Mouse (Mus musculus): ENCODE measurements at regions not wholly inside any gene's neighbourhood (a gene's known extent, or its start where the extent isn't known, plus 50 kb on each side); places are given as distances from the start of the nearest gene placed in this dataset.

GRCm38 (mm10) chr5:119214937-119215336 is 455.5 kb upstream of the Tbx3 start:
- DNase-seq (ENCODE audit: low read depth, low spot score), result peak; percentile 4

- DNase-seq (ENCODE audit: low read depth, low spot score), result no peak
Measured at GRCm38 (mm10) chr5:119215364-119215763, 455.1 kb upstream of the Tbx3 start.

- DNase-seq (ENCODE audit: low read depth, low spot score), result no peak
Measured at GRCm38 (mm10) chr5:119216146-119216545, 454.3 kb upstream of the Tbx3 start.

GRCm38 (mm10) chr5:119217077-119217476 is 453.4 kb upstream of the Tbx3 start:
- DNase-seq (ENCODE audit: low read depth, low spot score), result no peak

GRCm38 (mm10) chr5:119228691-119229090 is 441.8 kb upstream of the Tbx3 start:
- no peak for DNase-seq (ENCODE audit: low read depth, low spot score)

GRCm38 (mm10) chr5:119232941-119233340 is 437.5 kb upstream of the Tbx3 start:
- no peak for DNase-seq (ENCODE audit: low read depth, low spot score)

- DNase-seq (ENCODE audit: low read depth, low spot score), result no peak
Measured at GRCm38 (mm10) chr5:119235884-119236283, 434.6 kb upstream of the Tbx3 start.

GRCm38 (mm10) chr5:119246824-119247223 is 423.6 kb upstream of the Tbx3 start:
- DNase-seq (ENCODE audit: low read depth, low spot score), result no peak

GRCm38 (mm10) chr5:119248626-119249025 is 421.8 kb upstream of the Tbx3 start:
- no peak for DNase-seq (ENCODE audit: low read depth, low spot score)

GRCm38 (mm10) chr5:119249124-119249718 is 421.2 kb upstream of the Tbx3 start:
- DNase-seq (ENCODE audit: low read depth, low spot score), result no peak

- DNase-seq (ENCODE audit: low read depth, low spot score), result no peak
Measured at GRCm38 (mm10) chr5:119251311-119252047, 419.0 kb upstream of the Tbx3 start.

GRCm38 (mm10) chr5:119257374-119258120 is 412.9 kb upstream of the Tbx3 start:
- no peak for DNase-seq (ENCODE audit: low read depth, low spot score)

GRCm38 (mm10) chr5:119258831-119259230 is 411.6 kb upstream of the Tbx3 start:
- DNase-seq (ENCODE audit: low read depth, low spot score), result no peak

GRCm38 (mm10) chr5:119265149-119265890 is 405.1 kb upstream of the Tbx3 start:
- no peak for DNase-seq (ENCODE audit: low read depth, low spot score)

GRCm38 (mm10) chr5:119271234-119271852 is 399.1 kb upstream of the Tbx3 start:
- DNase-seq (ENCODE audit: low read depth, low spot score), result no peak

- no peak for DNase-seq (ENCODE audit: low read depth, low spot score)
Measured at GRCm38 (mm10) chr5:119273203-119273602, 397.3 kb upstream of the Tbx3 start.

GRCm38 (mm10) chr5:119273615-119274014 is 396.9 kb upstream of the Tbx3 start:
- DNase-seq (ENCODE audit: low read depth, low spot score), result no peak

- DNase-seq (ENCODE audit: low read depth, low spot score), result no peak
Measured at GRCm38 (mm10) chr5:119274817-119275494, 395.5 kb upstream of the Tbx3 start.

GRCm38 (mm10) chr5:119280146-119280545 is 390.3 kb upstream of the Tbx3 start:
- DNase-seq (ENCODE audit: low read depth, low spot score), result no peak

- DNase-seq (ENCODE audit: low read depth, low spot score), result no peak
Measured at GRCm38 (mm10) chr5:119289808-119290207, 380.7 kb upstream of the Tbx3 start.

GRCm38 (mm10) chr5:119292323-119292722 is 378.1 kb upstream of the Tbx3 start:
- DNase-seq (ENCODE audit: low read depth, low spot score), result no peak
